Mouse (Mus musculus) thymus, adult 18-20 months (tissue): Measurements from ENCODE around the gene Gm5728.
"Not testable (repeated sequence)": the region's sequence is repeated elsewhere in the genome, so short reads cannot be mapped to it uniquely, and the experiment has no call there.

Experiments
- DNase-seq, 2 experiments: peaks; one replicate each; pipeline ENCODE4 v3.0.0; 2022; ENCODE audit warnings: mixed read lengths in 2 of 2

Gene Gm5728

GRCm38 (mm10) chr7:20375310-20375709, at the start of gene Gm5728:
Gene Gm5728, minus strand, starts transcription at chr7:20375410.
- not testable (repeated sequence) for DNase-seq

DNA sequence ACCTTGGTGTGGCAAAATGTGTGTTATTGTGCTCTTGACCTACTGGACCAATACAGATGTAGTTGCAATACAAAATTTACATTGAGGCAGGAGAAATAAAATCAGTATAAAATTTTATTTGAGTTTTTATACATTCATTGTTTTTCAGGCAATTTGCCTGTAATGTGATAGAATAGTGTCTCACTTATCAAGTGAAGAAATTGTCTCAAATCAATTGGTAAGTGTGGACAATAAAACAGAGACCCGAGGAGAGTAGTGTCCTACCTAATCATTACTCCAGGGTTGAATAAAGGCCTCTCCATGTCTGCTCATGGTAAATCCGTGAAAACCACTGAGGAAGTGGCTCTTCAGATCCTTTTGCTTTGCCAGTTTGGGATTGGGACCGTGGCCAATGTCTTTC, 42.4 kb upstream of the Gm5728 start, which contains the start of gene Vmn1r100:
Gene Vmn1r100, plus strand, starts transcription at position 301 of the 400 bp plus-strand sequence.
- not testable (repeated sequence) for DNase-seq

GRCm38 (mm10) chr7:20333965-20334364, 41.2 kb downstream of the Gm5728 start, which contains the start of gene Gm4133:
Gene Gm4133, minus strand, starts transcription at chr7:20334065.
- not testable (repeated sequence) for DNase-seq
